7 mouse cellular contexts compared by ENCODE assay signal in genomic region chr14:57524671-57525387, GRCm38 (mm10). TPM values are rescaled to one million over a fixed set of nuclear protein-coding genes. Genes with fewer than 3 reads are reported as not detected.
A peak's percentile ranks its signal among the peaks of the same experiment; 100 is the strongest.
DNase-seq lines count a peak whose midpoint lies in the region; ATAC-seq lines count a peak whose summit lies in the region.

Gene Il17d (plus strand): TSS chr14:57524777.

- peak within 1 kb of the TSS; percentile 30; the same call in 1 of the 2 replicates for H3K27ac ChIP-seq in kidney, embryonic 15.5 days
- H3K27ac ChIP-seq in lung, embryonic 16.5 days (ENCODE audit: low read length): peak within 1 kb of the TSS; percentile 82

- peak within 1 kb of the TSS; percentile 82 for H3K4me3 ChIP-seq in kidney, embryonic 15.5 days (replicated peaks)
- H3K4me3 ChIP-seq in lung, embryonic 16.5 days (ENCODE audit: low read length): peak within 1 kb of the TSS; percentile 74

- peaks cover 14% of the 10 kb centered on the region; the same call in 1 of the 2 replicates for H3K27me3 ChIP-seq in kidney, embryonic 15.5 days
- H3K27me3 ChIP-seq in lung, embryonic 16.5 days (ENCODE audit: control insufficient read depth, insufficient read depth, low read depth, low read length): no peaks in the 10 kb centered on the region

- no peaks in the 10 kb centered on the region for H3K36me3 ChIP-seq in kidney, embryonic 15.5 days
- H3K36me3 ChIP-seq in lung, embryonic 16.5 days (ENCODE audit: control insufficient read depth, insufficient read depth, low read length): no peaks in the 10 kb centered on the region

- H3K4me2 ChIP-seq in kidney, embryonic 15.5 days: peak within 1 kb of the TSS; percentile 96
- H3K4me2 ChIP-seq in lung, embryonic 16.5 days (ENCODE audit: low read depth, low read length): peak within 1 kb of the TSS; percentile 91

- H3K9me3 ChIP-seq in kidney, embryonic 15.5 days (replicated peaks): no peaks in the 10 kb centered on the region
- no peaks in the 10 kb centered on the region for H3K9me3 ChIP-seq in lung, embryonic 16.5 days (ENCODE audit: control insufficient read depth, low read length)

- peak within 1 kb of the TSS; percentile 66 for H3K9ac ChIP-seq in kidney, embryonic 15.5 days
- H3K9ac ChIP-seq in lung, embryonic 16.5 days (ENCODE audit: low read length): peak within 1 kb of the TSS; percentile 80

- peaks cover 22% of the 10 kb centered on the region for H3K4me1 ChIP-seq in kidney, embryonic 15.5 days
- peaks cover 7% of the 10 kb centered on the region for H3K4me1 ChIP-seq in lung, embryonic 16.5 days (replicated peaks; ENCODE audit: control insufficient read depth, insufficient read depth, low read length)

- peak; percentile 36 for ATAC-seq in CD4-positive, CD25-positive, alpha-beta regulatory T cell, adult 4 months
- peak; percentile 60 for ATAC-seq in kidney, embryonic 15.5 days (replicated peaks; ENCODE audit: low FRiP score)
- ATAC-seq in lung, embryonic 16.5 days (ENCODE audit: low read depth): peak; percentile 61

- WGBS in kidney, embryonic 15.5 days: under 1% methylated on average over 59 of the region's 104 CpGs
- WGBS in lung, embryonic 16.5 days: 1% methylated on average over 43 of the region's 104 CpGs

- DNase-seq in B cell, adult 2 months: peak; percentile 11 to 16
- DNase-seq in cerebellum, postnatal 10 days: peak; percentile 64 to 65
- peak; percentile 52 to 53 for DNase-seq in heart, adult 18-20 months
- DNase-seq in right cerebral cortex, postnatal 4 days: peak; percentile 65

RNA-seq across cellular contexts. Expression of gene Il17d, which starts in this region (rescaled TPM):
- not detected for polyA plus RNA-seq in CD4-positive, CD25-positive, alpha-beta regulatory T cell, adult 4 months (2017; shearing (Covaris generic))
- total RNA-seq in heart, adult 18-20 months (2021): 1 to 10 TPM; 2.3 to 4.3 TPM
- polyA plus RNA-seq in kidney, embryonic 15.5 days (2015; fragmentation: Nextera tagmentation; extraction: Ambion mirVana): 2.1 and 2.9 TPM in 2 replicates
- polyA plus RNA-seq in lung, embryonic 16.5 days (2015; fragmentation: Nextera tagmentation; extraction: Ambion mirVana): 4.1 and 4.8 TPM in 2 replicates

Comparison
In these comparisons a context has a peak if more than half of its experiments do, and no peak if none do; other contexts are left out.
1. Peak in every context shown above with its lines: DNase-seq, ATAC-seq, H3K4me3 ChIP-seq and H3K27ac ChIP-seq.
2. Peak in ATAC-seq in CD4-positive, CD25-positive, alpha-beta regulatory T cell, adult 4 months; RNA of the gene not detected or under 1 TPM.
3. DNase-seq: peak in every context shown above with its lines; median percentile 65 in right cerebral cortex, postnatal 4 days; 64 in cerebellum, postnatal 10 days; 52 in heart, adult 18-20 months; 14 in B cell, adult 2 months.